Mouse (Mus musculus) brain, adult 2 months (tissue): ENCODE data around the gene Mettl14.

ENCODE experiments used
- DNase-seq: peaks from one replicate; pipeline ENCODE4 v3.0.0; 2011; ENCODE audit warnings: low read depth, low spot score

Mettl14 gene

DNA sequence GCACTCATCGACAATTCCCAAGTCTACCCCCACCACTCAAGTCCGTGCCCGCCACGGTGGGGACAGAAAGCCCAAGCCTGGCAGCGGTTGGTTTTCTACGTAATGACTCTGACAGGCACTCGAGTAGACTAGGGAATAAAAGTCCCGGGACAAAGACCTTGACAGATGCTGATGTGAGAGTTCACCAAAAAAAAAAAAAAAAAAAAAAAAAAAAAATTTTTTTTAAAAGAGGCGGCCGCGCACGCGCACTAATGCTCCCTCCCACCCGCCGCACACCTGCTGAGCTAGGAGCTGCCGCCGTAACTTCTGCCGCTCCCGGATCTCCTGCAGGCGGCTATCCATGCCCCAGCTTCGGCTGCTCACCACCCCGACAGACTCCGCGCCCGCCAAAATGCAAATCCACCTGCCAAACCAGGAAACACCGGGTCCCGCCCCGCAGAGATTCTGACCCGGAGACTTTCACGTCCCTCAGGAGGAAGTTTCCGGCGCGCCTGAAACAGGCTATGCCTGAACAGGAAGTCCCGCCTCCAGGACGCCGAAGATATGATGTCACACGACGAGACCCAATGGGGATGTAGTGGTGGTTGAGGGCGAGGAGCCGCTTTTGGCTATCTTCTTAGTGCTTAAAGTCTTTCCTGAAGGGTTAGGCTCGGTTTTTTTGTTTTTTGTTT, at the start of gene Mettl14:
Mettl14 (minus strand) TSS at position 623 of the 671 bp plus-strand sequence.
- DNase-seq, result peak; percentile 100

GRCm38 (mm10) chr3:123433362-123433761, 47.5 kb upstream of the Mettl14 start:
- no peak for DNase-seq

- no peak for DNase-seq
Observed at GRCm38 (mm10) chr3:123431951-123432674, 46.2 kb upstream of the Mettl14 start.

DNA sequence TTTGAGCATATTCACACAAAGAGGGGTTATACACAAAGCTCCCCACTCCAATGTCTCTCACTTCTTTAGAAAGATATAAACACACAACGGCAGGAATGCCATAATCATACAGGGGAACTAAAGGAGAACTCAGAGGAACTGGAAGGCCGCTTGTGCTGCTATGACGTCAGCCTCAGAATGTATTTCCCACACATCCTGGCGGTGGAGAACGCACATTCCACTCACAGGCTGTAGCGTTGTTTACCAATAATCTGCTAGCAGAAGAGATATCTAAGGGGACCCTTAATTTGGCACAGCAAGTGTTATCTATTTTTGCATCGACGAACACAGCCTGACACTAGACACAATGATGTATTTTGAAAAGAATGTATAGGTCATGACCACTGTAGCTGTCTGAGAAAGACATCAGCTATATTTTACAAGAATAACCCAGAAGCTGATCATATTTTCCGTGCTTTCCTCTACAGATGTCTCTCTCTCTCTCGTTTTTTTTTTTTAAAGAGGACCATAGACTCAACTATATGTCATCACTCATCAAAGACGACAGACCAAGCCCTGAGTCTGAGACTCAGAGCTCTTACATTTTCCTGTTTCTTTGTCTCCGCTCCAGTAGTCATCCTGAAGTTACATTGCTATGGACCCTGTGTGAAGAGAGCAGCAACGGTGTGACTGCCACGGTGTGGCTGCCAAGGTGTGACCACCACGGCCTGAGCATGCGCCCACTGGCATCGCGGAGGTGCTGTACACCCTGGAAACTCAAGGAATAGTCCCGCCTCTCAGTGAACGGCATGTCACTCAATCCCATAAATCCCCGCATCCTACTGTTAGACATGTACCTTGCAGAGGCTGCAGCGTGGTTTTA, 43.9 kb upstream of the Mettl14 start:
- DNase-seq, result no peak

DNA sequence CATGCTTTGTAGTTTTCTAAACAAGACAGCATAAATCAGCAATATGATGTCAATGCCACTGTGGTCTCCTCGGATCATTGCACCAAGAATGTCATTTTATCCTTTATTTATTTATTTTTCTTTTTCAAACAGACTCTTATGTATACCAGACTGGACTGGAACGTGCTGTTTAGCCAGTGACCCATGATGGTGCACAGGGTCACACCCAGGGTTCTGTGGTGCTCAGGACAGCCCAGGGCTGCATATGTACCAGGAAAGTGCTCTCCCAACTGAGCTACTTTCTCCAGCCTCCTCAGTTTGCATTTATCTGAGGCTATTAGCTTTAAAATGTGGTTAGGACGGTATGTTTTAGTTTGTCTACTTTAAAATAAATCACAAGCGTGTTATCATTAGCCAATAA, 42.1 kb upstream of the Mettl14 start:
- DNase-seq, result no peak

- DNase-seq, result peak; percentile 68
Observed at GRCm38 (mm10) chr3:123425647-123426046, 39.7 kb upstream of the Mettl14 start.

DNA sequence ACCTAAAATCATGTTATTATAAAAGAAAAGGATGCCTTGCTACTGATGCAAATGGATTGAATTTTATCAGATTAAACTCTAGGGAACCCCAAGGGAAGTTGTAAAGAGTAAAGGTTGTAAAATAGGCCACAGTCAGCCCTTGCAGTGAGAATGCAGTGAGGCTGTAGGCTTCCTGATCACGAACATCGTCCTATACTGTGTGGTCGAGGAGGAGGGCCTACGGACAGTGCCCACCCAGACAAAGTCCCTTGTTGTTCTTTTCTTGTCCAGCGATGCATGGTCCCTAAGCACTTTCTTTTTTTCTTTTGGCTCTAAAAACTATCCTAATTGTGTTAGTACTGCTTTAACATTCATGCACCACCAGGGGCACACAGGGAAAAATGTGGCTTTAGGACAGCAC, 27.3 kb upstream of the Mettl14 start:
- DNase-seq, result no peak

DNA sequence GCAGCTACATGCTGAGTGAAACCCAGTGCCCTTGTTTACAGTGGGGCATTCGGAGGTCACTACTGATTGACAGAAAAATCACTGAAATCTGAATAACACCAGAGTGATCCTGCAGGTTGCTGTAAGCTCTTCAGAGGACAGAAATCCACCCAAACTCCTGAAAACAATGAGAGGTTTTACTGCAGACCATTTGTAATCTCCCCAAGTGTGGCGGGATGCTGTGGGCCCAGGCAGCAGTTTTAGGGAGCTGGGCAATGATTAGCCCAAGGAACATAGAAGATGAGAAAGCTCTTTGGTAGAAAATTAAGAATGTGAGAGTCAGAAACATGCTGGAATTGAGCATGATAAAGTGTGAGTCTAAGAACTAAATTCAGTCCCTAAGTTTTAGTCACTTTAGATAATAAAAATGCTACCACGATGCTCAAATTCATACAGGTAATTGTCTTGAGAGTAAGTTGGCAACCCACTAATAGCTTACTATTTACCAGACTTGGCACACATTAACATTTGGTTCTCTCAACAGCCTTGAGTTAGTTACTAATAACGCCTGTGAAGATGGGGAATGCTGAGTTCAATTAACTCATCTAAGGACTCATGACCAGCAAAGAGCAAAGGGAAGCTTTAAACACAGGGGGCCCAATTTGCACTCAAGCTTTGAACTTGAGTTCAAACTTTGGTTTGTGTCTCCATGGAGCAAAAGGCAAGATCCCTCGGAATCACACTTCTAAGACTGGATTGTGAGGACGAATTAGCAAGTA, 26.1 kb upstream of the Mettl14 start:
- DNase-seq, result no peak

GRCm38 (mm10) chr3:123404945-123405344, 19.0 kb upstream of the Mettl14 start:
- DNase-seq, result no peak

- DNase-seq, result no peak
Observed at GRCm38 (mm10) chr3:123397562-123398481, 11.9 kb upstream of the Mettl14 start.

- DNase-seq, result no peak
Observed at GRCm38 (mm10) chr3:123395611-123396010, 9.7 kb upstream of the Mettl14 start.

GRCm38 (mm10) chr3:123391180-123391579, 5.3 kb upstream of the Mettl14 start:
- DNase-seq, result peak; percentile 20

- DNase-seq, result peak; percentile 30
Observed at GRCm38 (mm10) chr3:123386157-123386780, 361 bp upstream of the Mettl14 start.

DNA sequence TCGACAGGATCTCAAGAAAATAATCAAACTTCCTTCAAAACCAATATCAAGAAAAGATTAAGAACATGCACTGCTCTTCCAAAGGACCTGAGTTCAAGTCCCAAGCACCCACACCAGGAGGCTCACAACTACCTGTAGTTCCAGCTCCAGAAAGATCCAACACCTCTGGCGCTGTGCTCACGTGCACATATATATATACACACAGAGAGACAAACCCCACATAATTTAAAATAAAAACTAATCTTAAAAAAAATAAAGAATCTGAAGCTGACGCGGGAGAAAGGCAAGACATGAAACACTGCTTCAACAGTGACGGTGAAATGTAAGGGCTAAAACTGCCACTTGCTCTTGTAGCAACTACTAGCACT, 806 bp downstream of the Mettl14 start:
- DNase-seq, result no peak

DNA sequence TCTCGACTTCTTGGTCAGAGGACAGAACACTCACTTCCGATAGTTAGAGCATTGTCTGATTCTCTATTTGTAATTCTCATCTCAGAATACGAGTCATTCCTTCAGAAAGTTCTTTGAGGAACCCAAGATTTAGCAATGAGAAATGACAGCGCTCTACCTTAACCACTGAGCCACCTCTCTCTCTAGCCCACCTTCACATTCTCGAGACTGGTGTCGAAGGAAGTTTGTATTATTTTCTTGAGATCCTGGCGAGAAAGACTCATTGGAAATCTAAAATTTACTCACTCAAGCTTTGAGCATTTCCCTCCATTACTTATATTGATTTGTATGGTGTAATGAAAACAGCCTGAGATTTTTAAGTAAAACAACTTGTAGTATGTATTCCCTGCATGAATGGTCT, 1.5 kb downstream of the Mettl14 start:
- DNase-seq, result no peak

DNA sequence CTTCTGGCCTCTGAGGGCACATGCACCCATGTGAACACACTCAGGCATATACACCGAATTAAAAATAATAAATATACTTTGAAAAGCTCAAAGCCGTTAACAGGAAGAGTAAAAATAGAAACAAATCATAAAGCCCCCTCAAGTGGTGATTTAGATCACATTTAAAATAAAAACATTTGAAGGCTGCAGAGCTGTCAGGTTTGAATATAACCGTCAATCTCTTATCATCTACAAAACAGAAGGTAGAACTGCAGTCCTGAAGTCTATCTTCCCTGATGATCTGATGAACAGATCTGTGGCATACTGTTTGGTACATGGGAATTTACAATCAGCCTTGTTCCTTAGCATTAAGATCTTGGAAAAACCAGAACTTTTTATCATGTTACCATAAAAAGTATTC, 9.3 kb downstream of the Mettl14 start:
- DNase-seq, result no peak

DNA sequence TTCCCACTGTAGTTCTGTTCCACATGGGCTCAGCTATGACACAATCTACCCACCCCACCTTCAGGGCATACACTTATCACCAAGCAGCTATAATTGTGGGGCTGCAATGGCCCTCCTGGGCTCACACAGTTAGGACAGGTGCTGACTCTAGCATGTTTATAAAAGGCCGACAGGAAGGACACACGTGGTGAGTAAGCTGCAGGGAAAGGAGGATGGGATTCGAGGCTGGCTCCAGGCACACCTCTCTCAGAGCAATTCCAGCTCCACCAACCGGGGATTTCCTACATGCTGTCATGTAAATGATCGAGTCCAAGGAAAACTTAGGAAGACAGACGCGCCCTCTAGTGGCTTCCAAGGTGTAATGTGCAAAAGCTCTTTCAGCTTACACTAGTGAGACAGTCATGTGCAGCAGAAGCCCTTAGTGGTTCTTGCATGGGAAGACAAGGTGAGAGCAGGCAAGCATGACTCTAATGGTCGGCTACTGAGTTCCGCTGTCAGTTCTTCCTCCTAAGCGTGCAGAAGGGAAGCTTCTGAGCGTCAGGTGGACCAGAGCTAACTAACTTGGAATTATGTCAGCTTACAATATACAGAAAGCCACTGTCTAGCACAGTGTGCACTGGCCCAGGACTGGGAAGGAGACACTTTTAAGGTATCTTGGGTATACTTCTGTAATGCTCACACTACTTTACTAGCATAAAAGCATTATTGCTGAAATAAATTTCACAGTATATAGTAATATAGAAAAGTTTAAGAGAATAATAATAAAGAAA, 14.0 kb downstream of the Mettl14 start:
- peak; percentile 86 for DNase-seq

- no peak for DNase-seq
Observed at GRCm38 (mm10) chr3:123370927-123371326, 15.0 kb downstream of the Mettl14 start.

GRCm38 (mm10) chr3:123369161-123369560, 16.7 kb downstream of the Mettl14 start:
- peak; percentile 8 for DNase-seq
